Mouse (Mus musculus): ENCODE measurements around the gene Usp36.

Usp36 gene

DNA sequence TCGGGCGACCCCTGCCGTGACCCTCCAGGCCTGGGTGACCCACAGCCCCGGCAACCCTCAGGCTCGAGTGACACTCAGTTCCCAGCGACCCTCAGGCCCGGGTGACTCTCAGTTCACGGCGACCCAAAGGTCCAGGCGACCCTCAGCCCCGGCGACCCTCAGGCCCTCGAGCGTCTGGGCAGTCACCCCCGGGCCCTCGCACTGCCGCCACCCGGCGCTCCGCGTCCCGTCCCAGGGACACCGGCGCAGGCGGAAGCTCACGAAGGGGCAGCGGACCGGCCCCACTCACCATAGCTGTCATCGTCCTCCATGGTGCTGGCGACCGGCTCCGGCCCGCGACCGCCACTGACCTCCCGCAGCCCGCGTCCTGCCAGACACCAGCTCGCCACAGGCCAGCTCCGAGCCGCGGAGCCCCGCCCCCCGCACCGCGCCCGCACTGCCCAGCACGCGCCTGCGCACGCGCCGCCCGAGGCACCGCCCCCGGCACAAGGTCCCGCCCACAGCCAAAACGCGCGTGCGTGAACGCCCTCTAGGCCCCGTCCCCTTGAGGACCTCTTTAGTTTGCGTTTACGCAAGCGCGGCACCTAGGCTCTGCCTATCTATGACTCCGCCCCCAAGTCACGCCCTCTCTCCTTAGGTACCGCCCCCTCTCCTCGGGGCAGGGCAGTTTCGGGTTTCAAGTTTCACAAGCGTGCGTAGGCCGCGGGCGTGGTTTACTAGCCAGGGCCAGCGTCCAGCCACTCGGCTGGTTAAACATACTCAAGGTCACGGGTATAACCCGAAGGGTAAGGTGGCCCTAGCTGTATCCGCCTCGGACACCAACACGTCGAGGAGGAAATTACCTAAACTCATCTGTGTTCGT is 41.7 kb downstream of the Usp36 start, which contains the start of gene Cyth1:
TSS of gene Cyth1 (minus strand) at position 443 of the 862 bp plus-strand sequence.
- DNase-seq (ENCODE audit: low read depth): peak; percentile 100

DNA sequence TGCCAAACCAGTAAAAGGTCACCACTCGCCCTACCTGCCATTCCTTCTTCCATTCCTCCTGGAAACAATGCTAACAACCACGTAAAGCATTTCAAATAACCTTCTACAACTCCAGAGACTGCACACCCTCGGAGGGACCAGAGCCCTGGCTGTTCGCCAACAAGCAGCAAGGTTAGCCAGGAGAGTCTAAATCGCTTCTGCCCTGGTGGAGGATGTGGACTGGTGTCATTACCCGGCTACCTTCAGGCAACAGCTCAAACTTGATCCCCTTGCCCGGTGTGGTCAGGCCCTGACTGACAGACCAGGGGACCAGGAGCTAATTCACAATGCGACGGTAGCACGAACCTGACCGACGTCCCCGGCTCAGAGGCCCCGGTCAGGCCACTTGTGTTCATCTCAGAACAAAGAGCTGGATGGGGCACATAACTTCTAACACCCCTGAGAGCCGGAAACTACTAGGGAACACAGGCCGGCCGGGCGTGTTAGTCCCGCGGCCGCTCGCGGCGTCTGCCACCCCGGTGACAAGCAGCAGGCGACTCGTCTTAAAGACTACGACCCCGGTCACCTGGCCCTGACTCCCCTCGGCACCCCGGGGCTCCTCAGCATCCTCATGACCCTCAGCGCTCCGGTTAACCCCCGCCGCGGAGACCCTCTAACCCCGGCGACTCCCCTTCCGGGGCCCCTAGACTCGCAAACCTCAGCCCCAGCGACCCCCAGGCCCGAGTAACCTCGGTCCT is 42.5 kb downstream of the Usp36 start:
- DNase-seq (ENCODE audit: low read depth): peak; percentile 73

DNA sequence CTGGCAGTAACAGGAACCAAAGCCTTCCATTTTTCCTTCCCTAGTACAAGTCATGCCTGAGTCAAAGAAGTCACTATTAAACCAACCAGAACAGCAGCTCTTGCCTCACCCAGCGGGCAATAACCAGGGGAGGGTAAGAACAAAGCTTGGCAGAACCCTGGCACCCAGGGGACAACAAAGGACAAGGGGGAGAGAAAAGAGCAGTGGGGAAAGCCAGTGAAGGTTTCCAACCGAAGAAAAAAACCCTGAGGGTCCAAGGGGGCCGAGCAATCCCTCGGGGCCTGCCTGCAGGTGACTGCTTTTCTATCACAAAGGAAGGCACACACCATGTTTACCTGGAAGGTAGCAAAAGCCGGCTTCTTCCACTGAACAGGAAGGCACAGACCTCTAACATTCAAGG is 43.3 kb downstream of the Usp36 start:
- DNase-seq (ENCODE audit: low read depth): peak; percentile 50

DNA sequence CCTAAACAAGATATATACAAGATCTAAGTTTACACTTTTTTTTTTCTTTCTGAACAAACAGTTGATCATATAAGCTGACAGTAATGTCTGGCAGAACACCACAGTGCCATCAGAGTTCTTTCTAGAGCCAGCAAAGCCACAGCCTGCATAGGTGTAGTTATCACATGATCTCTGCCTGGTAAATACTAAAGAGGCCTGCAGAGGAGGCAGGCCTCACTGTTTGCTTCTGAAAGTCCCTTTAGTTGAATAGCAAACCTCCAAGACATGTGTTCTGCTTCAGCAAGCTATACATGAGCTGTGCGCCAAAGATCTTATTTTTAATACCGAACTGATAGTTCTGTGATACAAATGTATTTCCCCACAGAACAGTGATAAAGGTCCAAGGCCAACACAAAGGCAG is 44.9 kb downstream of the Usp36 start:
- peak; percentile 86 for DNase-seq (ENCODE audit: low read depth)

DNA sequence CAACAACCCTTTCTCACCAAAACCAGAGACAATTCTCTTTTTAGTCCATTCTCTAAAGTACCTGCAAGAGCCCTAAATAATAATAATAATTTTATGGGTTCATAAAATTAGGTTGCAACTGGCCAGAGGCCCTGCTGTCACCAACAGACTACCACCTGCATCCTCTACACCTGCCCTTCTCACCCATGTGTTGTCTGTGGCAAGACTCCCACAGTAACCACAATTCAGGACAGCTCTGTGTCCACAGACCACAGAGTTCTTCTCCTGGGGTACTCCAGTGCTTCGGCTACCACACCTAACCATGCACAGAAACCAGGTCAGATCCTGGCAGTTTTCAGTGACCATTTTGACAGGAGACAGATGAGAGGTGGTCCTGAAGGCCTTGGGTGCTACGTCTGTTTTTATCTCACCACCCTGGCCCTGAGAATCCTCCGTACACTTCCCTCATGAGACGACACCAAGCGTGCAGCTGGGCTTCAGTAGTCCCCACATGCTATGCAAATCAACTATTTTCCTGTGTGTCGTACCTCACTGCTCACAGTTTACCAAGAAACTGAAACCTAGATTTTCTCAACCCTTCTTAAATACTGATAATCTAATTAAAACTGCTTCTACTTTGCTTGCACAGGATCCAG is 46.3 kb downstream of the Usp36 start:
- DNase-seq (ENCODE audit: low read depth): peak; percentile 77

DNA sequence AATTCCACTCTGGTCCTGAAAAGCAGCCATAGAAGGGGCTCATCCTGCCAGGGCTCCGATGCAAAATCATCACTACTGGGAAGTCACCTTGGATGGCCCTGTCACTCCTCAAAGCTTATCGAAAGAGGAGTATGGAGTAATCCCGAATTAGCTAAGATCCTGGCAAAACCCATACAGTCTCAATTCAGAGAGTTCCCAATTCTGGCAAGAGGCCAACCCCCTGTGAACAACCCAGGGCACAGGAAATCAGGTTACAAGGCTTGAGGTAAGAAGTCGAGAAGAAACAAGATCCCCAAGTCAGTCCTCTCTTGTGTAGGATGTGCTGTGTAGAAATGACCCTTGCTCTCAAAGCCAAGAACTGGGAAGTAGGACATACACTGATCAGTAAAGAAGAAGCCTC is 47.5 kb downstream of the Usp36 start:
- DNase-seq (ENCODE audit: low read depth): peak; percentile 82

DNA sequence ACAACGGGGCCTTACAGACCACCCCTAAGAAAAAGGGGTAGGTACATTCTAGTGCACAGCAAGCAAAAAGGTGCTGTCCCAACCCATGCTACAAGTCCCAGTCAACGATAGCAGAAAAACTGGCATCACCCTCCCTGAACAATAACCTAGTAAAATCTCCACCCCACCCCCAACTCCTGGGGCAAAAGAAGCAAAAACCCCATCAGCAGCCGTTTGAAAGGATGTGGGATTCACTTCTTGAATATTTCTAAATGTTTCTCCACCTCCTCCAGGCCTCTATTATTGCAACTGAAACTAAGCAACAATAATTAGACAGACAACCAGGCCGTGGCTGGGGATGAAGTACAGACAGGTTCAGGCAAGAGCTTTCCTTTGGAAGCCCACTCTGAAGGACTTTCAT is 49.7 kb downstream of the Usp36 start:
- DNase-seq (ENCODE audit: low read depth): peak; percentile 83

DNA sequence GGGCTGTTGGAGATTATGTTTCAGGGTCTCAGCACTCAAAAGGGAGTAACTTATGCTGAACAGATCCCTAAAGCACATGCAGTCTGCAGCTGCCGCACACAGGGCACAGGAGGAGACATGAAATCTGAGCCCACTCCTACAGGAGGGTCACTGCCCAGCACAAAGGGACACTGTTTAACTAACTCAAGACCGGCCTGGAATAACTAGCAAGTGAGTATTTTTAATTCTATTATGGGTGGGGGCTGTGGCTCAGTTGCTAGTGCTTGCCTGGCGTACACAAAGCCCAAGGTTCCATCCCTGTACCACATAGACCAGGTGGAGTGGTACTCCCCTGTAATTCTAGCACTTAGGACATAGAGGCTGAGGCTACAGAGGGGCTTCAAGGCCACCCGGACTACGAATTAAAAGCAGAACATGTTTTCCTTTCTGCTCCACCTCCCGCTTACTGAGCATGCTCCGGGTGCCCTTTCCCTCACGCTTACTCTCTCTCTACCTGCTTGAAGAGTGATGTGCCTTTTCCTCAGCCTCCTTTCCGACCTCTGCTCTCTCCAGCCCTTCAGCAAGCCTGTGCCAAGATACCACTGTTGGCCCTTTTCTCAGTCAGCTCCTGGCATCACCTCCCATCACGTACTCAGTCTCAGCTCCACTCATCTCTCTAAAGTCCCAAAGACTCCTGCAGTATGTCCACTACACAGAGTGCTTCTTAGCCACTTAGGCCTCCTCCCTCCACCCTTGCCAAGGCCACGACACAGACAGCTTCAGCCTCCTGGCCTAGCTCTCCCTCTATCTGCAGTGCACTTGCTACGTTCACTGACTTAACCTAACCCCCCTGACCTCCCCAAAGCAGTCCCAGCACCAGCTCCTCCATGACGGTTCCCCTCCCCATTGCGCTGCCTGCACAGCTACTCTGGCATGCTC is 50.5 kb downstream of the Usp36 start:
- peak; percentile 56 for DNase-seq (ENCODE audit: low read depth)

DNA sequence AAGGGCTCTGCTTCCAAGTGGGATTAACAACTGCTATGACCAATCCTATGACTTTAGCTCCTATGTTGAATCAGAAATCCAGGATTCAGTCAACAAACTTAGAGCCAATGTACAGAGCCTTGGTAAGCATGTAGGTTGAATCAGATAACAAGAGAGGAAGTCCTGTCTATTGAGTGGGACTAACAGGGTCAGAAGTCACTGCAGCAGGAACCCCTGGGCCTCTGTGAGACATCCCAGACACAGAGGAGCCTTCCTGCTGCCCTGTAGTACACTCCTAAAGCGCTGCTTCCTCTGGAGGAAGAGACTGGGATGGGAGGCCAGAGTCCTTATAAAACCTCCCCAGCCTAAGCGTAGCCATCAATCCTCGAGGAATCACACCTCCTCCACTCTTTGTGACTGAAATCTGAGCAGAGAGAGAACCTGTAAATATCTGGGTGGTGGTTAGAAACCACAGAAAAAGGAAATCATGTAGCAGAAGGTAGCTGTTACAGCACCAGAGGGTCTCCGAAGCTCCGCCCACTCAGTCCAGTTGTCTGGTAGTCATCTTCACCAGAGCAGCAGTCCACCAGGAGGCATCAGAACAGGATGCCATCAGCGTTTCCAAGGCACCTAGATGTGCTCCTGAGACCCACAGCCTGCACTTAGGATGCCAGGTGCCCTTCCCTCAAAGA is 53.4 kb downstream of the Usp36 start:
- DNase-seq (ENCODE audit: low read depth): peak; percentile 89

DNA sequence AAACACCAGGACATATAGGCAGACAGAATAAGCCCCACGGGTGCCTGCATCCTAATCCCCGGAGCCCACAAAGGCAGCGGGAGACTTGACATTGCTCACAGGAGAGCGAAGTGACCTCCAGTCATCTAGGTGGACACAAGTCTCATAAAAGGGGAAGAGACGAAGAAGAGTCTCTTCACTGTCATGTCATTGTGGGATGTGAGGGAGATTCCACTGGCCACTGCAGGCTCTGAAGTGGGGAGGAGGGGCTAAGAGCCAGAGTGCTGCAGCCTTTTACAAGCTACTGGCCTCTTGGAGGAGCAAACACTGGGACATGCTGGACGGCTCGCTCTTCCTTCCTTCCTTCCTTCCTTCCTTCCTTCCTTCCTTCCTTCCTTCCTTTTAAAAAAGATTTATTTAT is 55.1 kb downstream of the Usp36 start:
- DNase-seq (ENCODE audit: low read depth): peak; percentile 70

DNA sequence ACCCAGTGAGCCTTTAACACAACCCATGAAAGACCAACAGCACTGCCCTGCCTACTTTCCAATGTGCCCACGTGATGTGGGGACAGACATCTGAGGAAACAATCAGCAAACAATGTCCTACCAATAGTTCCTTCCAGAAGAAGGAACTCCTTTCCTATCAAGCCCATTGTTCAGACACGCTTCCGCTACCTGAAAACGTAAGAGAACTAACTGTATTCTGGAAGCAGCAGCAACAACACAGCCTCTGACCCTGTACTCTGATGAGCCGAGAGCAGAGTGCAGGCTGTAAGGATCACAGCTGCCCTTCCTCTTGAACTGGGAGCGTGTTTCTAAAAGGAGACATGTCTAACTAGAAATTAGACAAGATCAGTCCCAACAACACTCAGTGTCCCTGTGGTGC is 55.5 kb downstream of the Usp36 start:
- DNase-seq (ENCODE audit: low read depth): no peak

DNA sequence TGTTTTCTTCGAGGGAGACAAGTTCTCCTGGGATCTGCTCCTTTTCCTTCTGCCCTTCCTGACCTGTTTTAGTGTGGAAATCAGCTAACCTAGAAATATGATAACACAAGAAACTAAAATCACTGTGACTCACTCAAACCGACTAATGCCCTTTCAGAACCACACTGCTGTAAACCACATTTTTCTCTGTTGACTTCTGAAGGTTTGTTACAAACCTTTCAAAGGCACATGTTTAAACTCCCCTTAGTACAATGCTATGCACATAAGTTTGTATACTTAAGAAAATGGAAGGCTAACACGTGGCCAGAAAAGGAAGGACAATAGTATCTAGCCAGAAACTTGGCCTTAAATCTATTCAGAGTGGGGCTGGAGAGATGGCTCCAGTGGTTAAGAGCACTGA is 56.1 kb downstream of the Usp36 start:
- peak; percentile 64 for DNase-seq (ENCODE audit: low read depth)

DNA sequence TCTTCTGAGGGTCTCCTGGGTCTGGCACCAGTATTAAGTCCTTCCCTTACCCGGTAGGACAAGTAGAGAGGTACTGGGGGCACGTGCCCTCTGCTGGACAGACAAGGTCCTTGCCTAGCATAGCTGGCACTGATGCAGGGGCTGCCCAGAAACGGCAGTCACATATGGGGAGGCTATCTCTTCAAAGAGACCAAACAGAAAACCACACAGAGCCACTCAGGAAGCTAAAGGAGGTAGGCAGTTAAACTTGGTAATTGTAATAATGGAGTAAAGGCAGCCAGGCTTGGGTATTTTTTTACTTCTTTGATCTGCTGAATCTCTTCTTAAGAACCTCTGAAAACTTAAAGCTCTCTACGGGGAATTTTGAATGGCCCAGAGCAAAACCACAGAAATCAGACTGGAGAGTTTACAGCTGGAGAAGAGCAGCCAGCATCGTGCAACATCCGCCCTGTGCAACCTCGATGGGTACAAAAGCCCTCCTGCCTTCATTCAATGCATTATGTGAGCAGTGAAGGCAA is 57.7 kb downstream of the Usp36 start:
- peak; percentile 92 for DNase-seq (ENCODE audit: low read depth)

DNA sequence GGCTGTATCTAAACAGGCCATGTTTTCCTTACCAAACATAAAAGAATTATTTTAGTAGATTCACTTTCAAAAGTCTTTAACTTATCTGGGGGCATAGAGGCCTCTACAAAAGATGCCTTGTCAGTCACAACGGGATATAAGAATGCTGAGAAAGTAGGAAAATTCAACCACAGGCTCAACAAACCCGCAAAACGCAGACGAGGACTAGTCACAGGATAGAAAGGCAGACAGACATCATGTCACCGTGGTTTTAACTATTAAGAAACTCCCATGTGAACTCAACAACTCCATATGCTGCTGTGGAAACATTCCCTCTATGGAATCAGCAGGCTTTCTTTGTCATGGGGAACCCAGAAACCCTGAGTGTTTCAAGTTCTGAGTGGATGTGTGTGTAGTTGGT is 60.1 kb downstream of the Usp36 start:
- peak; percentile 73 for DNase-seq (ENCODE audit: low read depth)

DNA sequence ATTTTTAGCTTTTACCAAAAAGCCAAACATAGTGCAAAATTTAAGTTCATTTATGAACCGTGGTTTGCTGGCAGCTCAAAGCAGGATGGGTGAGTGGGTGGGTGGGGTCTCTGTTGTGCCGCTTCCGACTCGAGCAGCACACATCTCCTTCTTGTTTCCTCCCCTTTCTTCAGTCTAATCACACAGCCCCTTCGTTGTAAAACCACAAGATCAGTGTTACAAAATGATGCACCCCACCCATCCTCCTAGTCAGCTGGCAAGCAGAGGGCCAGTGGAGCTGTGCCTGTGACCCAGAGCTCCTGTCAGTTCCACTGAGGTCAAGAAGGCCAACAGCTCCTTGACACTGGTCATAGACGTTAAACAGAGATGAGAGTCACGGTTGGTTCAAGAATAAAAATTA is 62.4 kb downstream of the Usp36 start:
- DNase-seq (ENCODE audit: low read depth): peak; percentile 84

DNA sequence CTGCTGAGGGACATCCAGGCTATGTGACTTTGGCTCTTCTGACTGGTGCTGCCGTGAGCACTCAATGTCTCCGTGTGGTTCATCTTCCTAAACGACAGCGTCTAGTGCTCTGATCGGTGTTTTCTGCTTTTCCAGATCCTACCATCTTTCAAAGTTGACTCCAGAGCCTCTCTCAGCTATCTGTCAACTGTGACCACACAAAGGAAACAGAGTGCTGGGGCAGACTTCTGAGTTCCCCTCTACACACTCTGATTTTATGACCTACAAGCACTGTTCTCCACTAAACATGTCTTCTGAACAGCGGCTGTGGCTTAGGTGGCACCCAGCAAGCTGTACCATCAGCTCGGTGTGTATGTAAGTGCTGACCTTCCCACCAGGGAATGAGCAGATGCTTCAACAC is 63.2 kb downstream of the Usp36 start:
- DNase-seq (ENCODE audit: low read depth): peak; percentile 75

DNA sequence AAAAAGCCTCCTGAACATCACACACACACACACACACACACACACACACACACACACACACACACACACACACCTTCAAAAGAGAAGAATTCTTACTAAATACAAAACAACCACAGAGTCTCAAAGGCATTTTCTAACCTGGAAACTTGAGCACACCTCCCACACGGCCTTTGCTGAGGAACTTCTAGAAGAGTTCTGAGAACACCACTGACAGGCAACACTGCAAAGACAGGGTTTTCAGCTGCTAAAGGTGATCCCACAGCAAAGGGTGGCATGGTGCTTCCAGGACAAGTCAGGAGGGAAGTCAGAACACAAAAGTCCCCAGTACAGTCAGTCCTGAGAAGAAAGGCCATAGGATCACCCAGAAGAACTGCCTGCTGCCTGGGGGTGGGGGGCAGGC is 64.2 kb downstream of the Usp36 start:
- peak; percentile 77 for DNase-seq (ENCODE audit: low read depth)

DNA sequence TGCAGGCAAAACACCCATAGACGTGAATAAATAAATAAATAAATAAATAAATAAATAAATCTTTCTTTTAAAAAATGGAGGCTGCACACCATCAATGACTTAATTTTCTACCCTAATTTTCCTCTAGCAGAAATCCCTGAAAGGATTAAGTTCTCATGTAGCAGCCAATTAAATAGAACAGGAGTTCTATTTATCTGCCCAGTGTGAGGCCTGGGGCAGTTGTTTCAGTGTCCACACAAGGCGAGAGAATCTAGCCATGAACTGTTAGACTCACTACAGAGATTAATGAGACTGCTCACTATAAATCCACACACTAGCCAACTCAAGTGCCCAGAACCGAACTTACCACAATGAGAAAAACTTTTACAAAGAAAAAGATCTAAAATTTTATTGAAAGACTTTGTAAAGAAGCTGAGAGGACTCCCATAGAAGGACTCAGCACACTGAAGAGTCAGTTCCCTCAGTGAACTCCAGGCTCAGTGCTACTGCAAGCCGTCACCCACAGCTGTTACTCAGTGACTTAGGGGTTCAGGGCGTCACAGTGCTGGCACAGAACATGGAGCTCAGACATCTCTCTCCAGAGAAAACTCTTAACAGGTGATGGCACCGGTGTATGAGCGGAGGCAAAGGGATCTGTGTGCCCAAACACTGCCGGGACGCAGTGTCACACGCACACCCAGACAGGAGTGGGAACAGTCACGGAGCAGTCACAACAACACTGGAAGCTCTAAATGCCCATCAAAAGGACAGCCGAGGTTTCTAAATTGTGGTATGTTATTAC is 64.8 kb downstream of the Usp36 start:
- DNase-seq (ENCODE audit: low read depth): peak; percentile 67

DNA sequence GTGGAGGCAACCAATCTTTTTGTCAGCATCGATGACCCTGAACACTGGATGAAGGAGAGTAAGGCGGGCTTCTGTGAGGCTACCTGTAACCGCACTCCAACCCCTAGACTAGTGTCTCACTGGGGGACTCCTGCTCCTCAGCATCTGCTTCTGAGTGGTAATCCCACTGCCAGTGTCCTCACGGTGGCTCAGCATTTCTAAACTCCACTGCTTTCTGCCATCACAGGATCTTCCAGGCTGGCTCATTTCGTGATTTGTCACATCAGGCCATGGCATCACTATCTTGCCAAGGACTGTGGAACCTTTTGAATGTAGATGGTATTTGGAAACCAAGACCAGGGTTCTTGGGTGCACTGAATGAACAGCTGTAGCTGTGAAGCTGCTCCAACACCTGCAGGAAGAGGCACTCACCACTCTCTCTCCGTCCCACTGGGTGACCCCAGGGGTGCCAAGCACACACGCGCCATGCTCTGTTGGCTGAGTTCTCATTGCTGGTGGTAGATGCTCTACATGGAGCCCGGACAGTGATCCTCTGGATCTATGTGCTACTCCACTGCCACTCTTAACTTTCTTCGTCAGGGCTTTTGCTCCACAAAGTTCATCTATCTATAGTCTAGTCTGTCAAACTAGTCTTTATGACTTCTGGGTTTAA is 66.5 kb downstream of the Usp36 start:
- peak; percentile 61 for DNase-seq (ENCODE audit: low read depth)

DNA sequence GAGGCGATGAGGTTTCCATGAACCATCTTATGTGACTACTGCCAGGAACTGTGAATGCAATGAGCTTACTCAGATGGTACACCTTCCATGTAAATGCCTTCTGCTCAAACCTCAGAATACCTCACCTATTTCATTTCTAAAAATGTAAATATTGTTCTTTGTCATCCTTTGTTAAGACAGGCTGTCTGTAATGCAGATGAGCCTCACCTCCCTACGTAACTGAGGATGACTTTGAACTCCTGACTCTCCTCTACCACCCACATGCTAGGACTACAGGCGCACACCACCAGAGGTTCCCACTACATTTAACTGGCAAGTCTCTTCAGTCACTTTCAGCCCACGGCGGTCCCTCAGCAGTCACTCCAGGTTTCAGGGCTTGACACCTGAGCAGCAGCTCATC is 67.1 kb downstream of the Usp36 start:
- DNase-seq (ENCODE audit: low read depth): peak; percentile 66
